Mouse (Mus musculus) neural tube, postnatal 0 days (tissue): ENCODE data around the gene Hist1h2ah. TPM values are rescaled to one million over a fixed set of nuclear protein-coding genes. Genes with fewer than 3 reads are reported as not detected.

Experiments used
- microRNA-seq: library from miRNA; unstranded; fragments of <30 nt; microRNA quantifications from one replicate; pipeline ENCODE4, GENCODE M21; 2016
- polyA plus RNA-seq: library from polyadenylated mRNA; unstranded; fragments of >200 nt; fragmentation: Nextera tagmentation; extraction: Ambion mirVana; gene quantifications from 2 replicates; pipeline ENCODE4 v1.2.1, GENCODE M21; 2015

The Hist1h2ah gene
- 4.0 TPM in 1 of 2 replicates, not detected in the other for polyA plus RNA-seq

GRCm38 (mm10) chr13:22035267-22036148 is at the start of gene Hist1h2ah, which contains the start of gene Hist1h2bk:
Gene Hist1h2ah (minus strand): TSS chr13:22035568.
Gene Hist1h2bk (plus strand): TSS chr13:22035870.

GRCm38 (mm10) chr13:22084140-22084539 is 48.8 kb upstream of the Hist1h2ah start, which contains the start of gene Vmn1r188:
Gene Vmn1r188 (plus strand): TSS chr13:22084440.

GRCm38 (mm10) chr13:22042568-22043502 is 7.5 kb upstream of the Hist1h2ah start, which contains the start of the genes Hist1h2ag and Hist1h2bj:
Gene Hist1h2ag (minus strand): TSS chr13:22042944.
Gene Hist1h2bj (plus strand): TSS chr13:22043214.

GRCm38 (mm10) chr13:22041142-22041536 is 5.8 kb upstream of the Hist1h2ah start, which contains the start of gene Hist1h4i:
Gene Hist1h4i (minus strand): TSS chr13:22041362.

GRCm38 (mm10) chr13:22009642-22010041 is 25.7 kb downstream of the Hist1h2ah start, which contains the start of gene Prss16:
Gene Prss16 (minus strand): TSS chr13:22009742.

Small RNA genes lying within 50 kb of the gene (microRNA-seq; reads per million reads assigned to microRNA genes)
- gene Gm26300 = not detected
- gene Gm44390 = not detected
- not detected for gene Gm44486

Other genes with a start within 250 kb of the Hist1h2ah start
- gene Hist1h2an, start 248.3 kb downstream of the Hist1h2ah start, polyA plus RNA-seq = 2.3 and 3.8 TPM in 2 replicates
- 0.71 TPM in 1 of 2 replicates, not detected in the other for gene Hist1h2bp, start 248.1 kb downstream of the Hist1h2ah start, polyA plus RNA-seq
- gene Hist1h2bq, start 225.4 kb downstream of the Hist1h2ah start, polyA plus RNA-seq = 1.8 and 3.8 TPM in 2 replicates
- not detected in 2 replicates for gene Hist1h2ao, start 225.1 kb downstream of the Hist1h2ah start, polyA plus RNA-seq
- not detected in 2 replicates for gene Hist1h4m, start 223.8 kb downstream of the Hist1h2ah start, polyA plus RNA-seq
- 2.5 and 3.3 TPM in 2 replicates for gene Hist1h4n, start 203.4 kb downstream of the Hist1h2ah start, polyA plus RNA-seq
- 265 and 280 TPM in 2 replicates for gene Hist1h2ap, start 202.1 kb downstream of the Hist1h2ah start, polyA plus RNA-seq
- gene Hist1h2br, start 201.8 kb downstream of the Hist1h2ah start, polyA plus RNA-seq = 1.7 and 4.2 TPM in 2 replicates
- 5.3 and 6.1 TPM in 2 replicates for gene Zfp184, start 90.5 kb downstream of the Hist1h2ah start, polyA plus RNA-seq
- gene Pom121l2, start 54.4 kb downstream of the Hist1h2ah start, polyA plus RNA-seq = not detected in 2 replicates
- 0.21 and 0.29 TPM in 2 replicates for gene Prss16, start 25.8 kb downstream of the Hist1h2ah start, polyA plus RNA-seq
- gene Hist1h2bk, start 302 bp upstream of the Hist1h2ah start, polyA plus RNA-seq = not detected in 2 replicates
- 3.4 and 3.5 TPM in 2 replicates for gene Hist1h4i, start 5.8 kb upstream of the Hist1h2ah start, polyA plus RNA-seq
- not detected in 2 replicates for gene Hist1h2ag, start 7.4 kb upstream of the Hist1h2ah start, polyA plus RNA-seq
- 1.9 TPM in 1 of 2 replicates, not detected in the other for gene Hist1h2bj, start 7.6 kb upstream of the Hist1h2ah start, polyA plus RNA-seq
- gene Vmn1r188, start 48.9 kb upstream of the Hist1h2ah start, polyA plus RNA-seq = not detected in 2 replicates
- not detected in 2 replicates for gene Vmn1r189, start 70.3 kb upstream of the Hist1h2ah start, polyA plus RNA-seq
- not detected in 2 replicates for gene Vmn1r191, start 148.4 kb upstream of the Hist1h2ah start, polyA plus RNA-seq
- gene Vmn1r192, start 155.6 kb upstream of the Hist1h2ah start, polyA plus RNA-seq = not detected in 2 replicates
- not detected in 2 replicates for gene Vmn1r193, start 187.6 kb upstream of the Hist1h2ah start, polyA plus RNA-seq
- not detected in 2 replicates for gene Vmn1r194, start 208.6 kb upstream of the Hist1h2ah start, polyA plus RNA-seq
- gene Vmn1r195, start 235.0 kb upstream of the Hist1h2ah start, polyA plus RNA-seq = not detected in 2 replicates